Mouse (Mus musculus): Measurements from ENCODE around the gene Wipf3. TPM values are rescaled to one million over a fixed set of nuclear protein-coding genes. Genes with fewer than 3 reads are reported as not detected.

Wipf3 gene
- total RNA-seq, 1 experiment = 1.4 TPM

- in situ Hi-C loops (cut with MboI; ENCODE audit: low sequenced_read_pairs in 2 of 2, unreplicated experiment in 2 of 2) = no loop called here
- no peak overlapping the region for H3K27ac ChIP-seq (ENCODE audit: insufficient read depth, low read depth, low read length, poor library complexity, severe bottlenecking)
Measured at GRCm38 (mm10) chr6:54550801-54551323, 121.5 kb downstream of the Wipf3 start.

DNA sequence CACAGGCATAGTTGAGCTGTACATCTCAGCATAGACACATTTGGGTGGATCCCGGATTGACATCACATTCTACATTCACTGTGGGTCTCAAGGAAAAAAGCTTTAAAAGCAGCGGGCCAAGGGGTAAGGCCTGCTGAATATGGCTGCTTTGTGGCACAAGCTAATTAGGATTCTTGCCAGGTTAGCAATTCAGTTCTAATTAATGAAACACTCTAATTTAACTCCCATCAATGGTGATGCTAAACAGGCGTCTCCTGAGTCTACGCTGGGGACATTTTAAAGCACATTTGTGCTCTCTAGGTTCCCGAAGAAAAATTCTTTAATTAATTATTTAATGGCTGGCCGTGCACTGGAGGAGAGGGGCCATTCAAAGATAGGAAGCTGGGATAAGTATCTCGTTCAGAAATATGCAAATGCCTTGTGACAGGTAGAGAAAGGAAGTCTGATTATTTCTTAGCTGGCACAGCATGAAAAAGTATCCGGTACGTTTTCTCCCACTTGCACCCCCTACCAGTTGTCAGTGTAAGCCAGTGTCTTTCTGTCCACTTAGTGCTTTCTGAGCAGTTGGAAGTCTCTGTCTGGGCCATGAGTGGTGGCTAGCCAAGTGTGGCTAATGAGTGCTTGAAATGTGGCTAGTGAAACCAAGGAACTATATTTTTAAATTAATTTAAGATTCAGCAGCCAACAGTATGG lies 123.5 kb downstream of the Wipf3 start:
- in situ Hi-C loops (cut with MboI; ENCODE audit: low sequenced_read_pairs in 2 of 2, unreplicated experiment in 2 of 2) = no loop called here
- Histone ChIP-seq H3K4me1 (ENCODE audit: control insufficient read depth in 2 of 2, insufficient read depth in 2 of 2, low read length in 2 of 2, poor library complexity in 1 of 2) (0 out of 4 replicates have a peak, but pooled peaks cover 0 to 2% of the 10 kb centered on the region in 2 experiments), H3K9ac (ENCODE audit: insufficient read depth, low read depth, low read length, poor library complexity, severe bottlenecking) (no peak overlapping the region), H3K4me3 (ENCODE audit: insufficient read depth in 1 of 2, low read depth in 1 of 2, low read length in 2 of 2, poor library complexity in 1 of 2, severe bottlenecking in 1 of 2) (no peak overlapping the region), H3K27ac (ENCODE audit: insufficient read depth, low read depth, low read length, poor library complexity, severe bottlenecking) (no peak overlapping the region), H3K9me3 (ENCODE audit: control insufficient read depth, insufficient read depth, low read depth, low read length) (no peaks in the 10 kb centered on the region), H3K36me3 (ENCODE audit: control insufficient read depth, insufficient read depth, low read length, poor library complexity, severe bottlenecking) (0 out of 2 replicates have a peak, but pooled peaks cover 2% of the 10 kb centered on the region)
- no peak for DNase-seq (ENCODE audit: low read depth, low spot score)
- TF ChIP-seq CHD2 (IDR thresholded peaks at IDR 0.05; ENCODE audit: low read depth, low read length) (no peak), ZNF384 (IDR thresholded peaks at IDR 0.05; ENCODE audit: low read depth, low read length) (no peak), ZC3H11A (IDR thresholded peaks at IDR 0.05; ENCODE audit: borderline replicate concordance, low read depth, low read length) (no peak), HCFC1 (IDR thresholded peaks at IDR 0.05; ENCODE audit: borderline replicate concordance, insufficient read depth, low read length) (no peak), MAFK (IDR thresholded peaks at IDR 0.05; ENCODE audit: insufficient read depth, low read depth, low read length) (no peak)

More at GRCm38 (mm10) chr6:54550801-54551323, 121.5 kb downstream of the Wipf3 start:
- Histone ChIP-seq H3K9ac (ENCODE audit: insufficient read depth, low read depth, low read length, poor library complexity, severe bottlenecking) (no peak overlapping the region), H3K4me3 (ENCODE audit: insufficient read depth in 1 of 2, low read depth in 1 of 2, low read length in 2 of 2, poor library complexity in 1 of 2, severe bottlenecking in 1 of 2) (no peak overlapping the region), H3K9me3 (ENCODE audit: control insufficient read depth, insufficient read depth, low read depth, low read length) (no peaks in the 10 kb centered on the region), H3K4me1 (ENCODE audit: control insufficient read depth in 2 of 2, insufficient read depth in 2 of 2, low read length in 2 of 2, poor library complexity in 1 of 2) (0 out of 4 replicates have a peak, but pooled peaks cover 0 to 2% of the 10 kb centered on the region in 2 experiments), H3K36me3 (ENCODE audit: control insufficient read depth, insufficient read depth, low read length, poor library complexity, severe bottlenecking) (0 out of 2 replicates have a peak, but pooled peaks cover 2% of the 10 kb centered on the region)
- TF ChIP-seq HCFC1 (IDR thresholded peaks at IDR 0.05; ENCODE audit: borderline replicate concordance, insufficient read depth, low read length) = no peak
- no peak for TF ChIP-seq ZC3H11A (IDR thresholded peaks at IDR 0.05; ENCODE audit: borderline replicate concordance, low read depth, low read length)
- TF ChIP-seq MAFK (IDR thresholded peaks at IDR 0.05; ENCODE audit: insufficient read depth, low read depth, low read length) = no peak
- TF ChIP-seq CHD2 (IDR thresholded peaks at IDR 0.05; ENCODE audit: low read depth, low read length) = no peak
- TF ChIP-seq ZNF384 (IDR thresholded peaks at IDR 0.05; ENCODE audit: low read depth, low read length) = no peak
- no peak for DNase-seq (ENCODE audit: low read depth, low spot score)

Other genes with a start within 250 kb of the Wipf3 start
- 0.32 and 0.36 TPM in 2 replicates for gene Prr15, start 103.8 kb upstream of the Wipf3 start, total RNA-seq (2012; rRNA removed)
- gene Scrn1, start 136.9 kb downstream of the Wipf3 start, total RNA-seq (2012; rRNA removed) = 4.9 and 8.9 TPM in 2 replicates
- 19.1 and 19.4 TPM in 2 replicates for gene Plekha8, start 165.5 kb downstream of the Wipf3 start, total RNA-seq (2012; rRNA removed)
- 7.5 and 7.6 TPM in 2 replicates for gene Fkbp14, start 167.7 kb downstream of the Wipf3 start, total RNA-seq (2012; rRNA removed)

Measured in ES-E14 (cell line).